Mouse (Mus musculus) neural tube, embryonic 14.5 days (tissue): ENCODE results near the gene Rras. TPM values are rescaled to one million over a fixed set of nuclear protein-coding genes. Genes with fewer than 3 reads are reported as not detected.

Experiments used
- ATAC-seq: fragments of 200-750 bp; cut with Nextera tagmentation; 2 replicates; pipeline ENCODE4 v1.8.0; 2017; ENCODE audit warnings: low read depth, mild to moderate bottlenecking, moderate TSS enrichment, moderate library complexity
- H3K27ac ChIP-seq: fragments of 300-500 bp; sonication (generic); 2 replicates; pipeline ENCODE4 v1.5.1; 2014; ENCODE audit warnings: low read depth, mild to moderate bottlenecking, control low read depth, low read length, moderate library complexity, mixed read lengths
- H3K27me3 ChIP-seq: fragments of 300-500 bp; sonication (generic); 2 replicates; pipeline ENCODE4 v1.6.1; 2014; ENCODE audit warnings: low read length; ENCODE audit not compliant: control insufficient read depth, insufficient read depth
- H3K36me3 ChIP-seq: fragments of 300-500 bp; sonication (generic); 2 replicates; pipeline ENCODE4 v1.6.1; 2014; ENCODE audit warnings: low read length, mixed read lengths; ENCODE audit not compliant: control insufficient read depth, insufficient read depth
- H3K4me1 ChIP-seq: fragments of 300-500 bp; sonication (generic); 2 replicates; pipeline ENCODE4 v1.6.1; 2014; ENCODE audit warnings: low read length; ENCODE audit not compliant: control insufficient read depth, insufficient read depth
- H3K4me2 ChIP-seq: fragments of 300-500 bp; sonication (generic); 2 replicates; pipeline ENCODE4 v1.6.1; 2014; ENCODE audit warnings: mild to moderate bottlenecking, low read depth, low read length, control low read depth
- H3K4me3 ChIP-seq: fragments of 300-500 bp; sonication (generic); 2 replicates; pipeline ENCODE4 v1.5.1; 2014; ENCODE audit warnings: low read depth, low read length, control low read depth, mixed read lengths
- H3K9ac ChIP-seq: fragments of 300-500 bp; sonication (generic); replicated peaks from 2 replicates; pipeline ENCODE4 v1.6.1; 2014; ENCODE audit warnings: low read depth, mild to moderate bottlenecking, control low read depth, low read length, mixed read lengths
- H3K9me3 ChIP-seq: fragments of 300-500 bp; sonication (generic); 2 replicates; pipeline ENCODE4 v1.6.1; 2016; ENCODE audit warnings: low read length; ENCODE audit not compliant: control insufficient read depth
- WGBS: fragments of 180-500 bp; shearing (Covaris S2); extraction: QIAGEN DNeasy Blood & Tissue Kit; methylation state at CpG from one replicate; pipeline ENCODE4 v1.1.7; 2014; 5-methylcytosine and 5-hydroxymethylcytosine counted together
- polyA plus RNA-seq: library from polyadenylated mRNA; unstranded; fragments of >200 nt; fragmentation: Nextera tagmentation; extraction: Ambion mirVana; gene quantifications from 2 replicates; pipeline ENCODE4 v1.2.1, GENCODE M21; 2014

Gene Rras
- polyA plus RNA-seq, 1 experiment from 2014 or later, result 9.0 TPM

DNA sequence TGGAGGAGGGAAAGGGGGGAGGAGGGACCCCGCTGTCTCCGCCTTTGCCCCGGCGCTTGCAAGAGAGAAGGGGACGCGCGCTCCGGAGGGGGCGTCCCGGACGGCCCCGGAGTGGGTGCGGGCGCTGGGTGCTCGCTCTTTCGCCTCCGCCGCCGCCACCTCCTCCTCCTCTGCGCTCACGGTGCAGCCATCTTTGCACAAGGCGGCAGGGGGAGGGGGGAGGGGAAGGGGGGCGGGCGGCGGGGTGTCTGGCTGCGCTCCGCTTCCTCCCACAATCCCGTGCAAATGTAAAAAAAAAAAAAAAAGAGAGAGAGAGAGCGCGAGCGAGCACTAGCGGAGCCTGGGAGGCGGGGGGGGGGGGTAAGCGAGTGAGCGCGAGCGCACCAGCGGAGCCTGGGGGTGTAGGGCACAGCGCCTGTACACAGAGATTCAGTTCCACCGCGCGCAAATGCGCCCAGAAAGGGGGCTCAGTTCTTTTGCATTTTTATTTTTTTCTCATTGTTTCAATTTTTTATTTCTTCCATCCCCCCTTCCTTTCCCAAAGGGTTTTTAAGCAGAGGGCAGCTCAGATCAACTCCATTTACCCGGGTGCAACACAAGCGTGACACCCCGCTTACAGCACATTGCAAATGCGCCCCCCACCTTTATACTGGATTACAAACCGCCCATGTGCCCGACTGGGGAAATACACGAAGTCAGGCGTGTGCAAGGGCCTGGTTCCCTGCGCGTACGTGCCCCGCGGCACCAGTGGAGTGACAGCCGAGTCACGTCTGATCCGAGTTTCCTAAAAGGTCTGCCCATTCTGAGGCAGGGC lies 35.6 kb downstream of the Rras start:
- Histone ChIP-seq H3K27me3 (no peaks in the 10 kb centered on the region), H3K4me1 (peaks cover 13% of the 10 kb centered on the region), H3K4me2 (peak overlapping the region; percentile 97), H3K9ac (peak overlapping the region; percentile 95), H3K9me3 (no peaks in the 10 kb centered on the region), H3K27ac (peak overlapping the region; percentile 98), H3K4me3 (peak overlapping the region; percentile 88), H3K36me3 (peaks cover 20% of the 10 kb centered on the region)
- under 1% methylated on average over 22 of the region's 59 CpGs for WGBS
- peak; percentile 47 for ATAC-seq

DNA sequence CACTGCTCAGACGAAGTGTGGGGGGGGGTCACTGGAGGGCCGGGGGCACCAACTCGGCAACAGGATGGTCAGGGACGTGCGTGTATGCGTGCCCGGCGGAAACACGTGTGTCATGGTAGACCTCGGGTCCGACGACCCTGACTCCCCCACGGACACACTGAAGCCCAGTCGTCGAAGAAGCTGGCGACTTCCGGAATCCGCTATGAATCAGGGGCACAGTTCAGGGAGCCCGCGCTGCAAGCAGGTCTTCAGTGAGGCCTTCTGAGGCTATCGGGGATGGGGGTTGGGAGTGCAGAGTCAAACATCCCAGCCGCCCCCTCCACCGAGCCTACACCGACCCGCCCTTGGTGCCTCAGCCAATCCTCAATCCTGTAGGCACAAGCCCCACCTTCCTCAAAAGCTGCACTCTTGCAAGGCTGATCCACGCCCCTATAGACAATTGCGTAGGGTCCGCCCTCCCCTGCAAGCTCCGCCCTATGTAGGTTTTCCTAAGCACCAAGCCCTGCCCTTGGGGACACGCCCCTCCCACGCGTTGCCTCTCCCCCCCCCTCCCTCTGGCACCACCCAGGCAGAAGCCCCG lies 36.3 kb downstream of the Rras start:
- H3K27me3 ChIP-seq, result no peaks in the 10 kb centered on the region
- no peaks in the 10 kb centered on the region for H3K9me3 ChIP-seq
- H3K4me1 ChIP-seq, result peaks cover 13% of the 10 kb centered on the region
- peak overlapping the region; percentile 88 for H3K4me3 ChIP-seq
- H3K27ac ChIP-seq, result peak overlapping the region; percentile 98
- peak overlapping the region; percentile 97 for H3K4me2 ChIP-seq
- ATAC-seq, result peak; percentile 91
- WGBS, result under 1% methylated on average over 33 of the region's 33 CpGs
- peaks cover 13% of the 10 kb centered on the region for H3K36me3 ChIP-seq
- peak overlapping the region; percentile 95 for H3K9ac ChIP-seq

DNA sequence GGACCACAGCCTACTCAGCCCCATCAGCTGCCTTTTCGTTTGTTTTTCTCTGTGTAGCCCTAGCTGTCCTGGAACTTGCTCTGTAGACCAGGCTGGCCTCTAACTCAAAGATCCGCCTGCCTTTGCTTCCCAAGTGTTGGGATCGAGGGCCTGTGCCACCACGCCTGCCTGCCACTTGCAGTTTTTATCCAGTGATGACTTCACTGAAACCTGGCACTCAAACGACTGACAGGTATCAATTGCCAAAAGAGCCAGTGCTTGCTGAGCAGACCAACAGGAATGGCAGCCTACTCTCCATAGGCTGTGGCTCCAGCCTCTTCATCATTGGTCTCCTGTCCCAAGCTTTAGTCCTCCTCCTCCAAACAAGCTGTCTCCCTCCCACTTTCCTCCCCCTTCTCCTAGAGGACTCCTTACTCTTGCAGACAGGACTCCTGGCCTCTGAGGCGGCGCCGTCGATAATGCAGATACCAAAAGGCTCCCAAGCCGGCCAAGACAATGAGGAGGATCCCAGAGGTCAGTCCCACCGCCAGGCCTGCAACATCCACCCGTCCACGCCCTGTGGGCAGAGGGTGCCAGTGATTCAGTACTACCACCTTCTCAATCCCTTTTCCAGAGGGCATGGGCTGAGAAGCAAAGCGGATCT lies 38.7 kb downstream of the Rras start:
- no peak overlapping the region for H3K9ac ChIP-seq
- H3K4me1 ChIP-seq, result peaks cover 14% of the 10 kb centered on the region
- H3K27me3 ChIP-seq, result no peaks in the 10 kb centered on the region
- H3K27ac ChIP-seq, result no peak overlapping the region
- ATAC-seq, result no peak
- 68% methylated on average over 14 of the region's 14 CpGs for WGBS
- no peak overlapping the region for H3K4me3 ChIP-seq
- H3K4me2 ChIP-seq, result no peak overlapping the region
- H3K9me3 ChIP-seq, result no peaks in the 10 kb centered on the region
- no peaks in the 10 kb centered on the region for H3K36me3 ChIP-seq

GRCm38 (mm10) chr7:45056972-45057348 lies 39.2 kb downstream of the Rras start:
- no peak overlapping the region for H3K9ac ChIP-seq

DNA sequence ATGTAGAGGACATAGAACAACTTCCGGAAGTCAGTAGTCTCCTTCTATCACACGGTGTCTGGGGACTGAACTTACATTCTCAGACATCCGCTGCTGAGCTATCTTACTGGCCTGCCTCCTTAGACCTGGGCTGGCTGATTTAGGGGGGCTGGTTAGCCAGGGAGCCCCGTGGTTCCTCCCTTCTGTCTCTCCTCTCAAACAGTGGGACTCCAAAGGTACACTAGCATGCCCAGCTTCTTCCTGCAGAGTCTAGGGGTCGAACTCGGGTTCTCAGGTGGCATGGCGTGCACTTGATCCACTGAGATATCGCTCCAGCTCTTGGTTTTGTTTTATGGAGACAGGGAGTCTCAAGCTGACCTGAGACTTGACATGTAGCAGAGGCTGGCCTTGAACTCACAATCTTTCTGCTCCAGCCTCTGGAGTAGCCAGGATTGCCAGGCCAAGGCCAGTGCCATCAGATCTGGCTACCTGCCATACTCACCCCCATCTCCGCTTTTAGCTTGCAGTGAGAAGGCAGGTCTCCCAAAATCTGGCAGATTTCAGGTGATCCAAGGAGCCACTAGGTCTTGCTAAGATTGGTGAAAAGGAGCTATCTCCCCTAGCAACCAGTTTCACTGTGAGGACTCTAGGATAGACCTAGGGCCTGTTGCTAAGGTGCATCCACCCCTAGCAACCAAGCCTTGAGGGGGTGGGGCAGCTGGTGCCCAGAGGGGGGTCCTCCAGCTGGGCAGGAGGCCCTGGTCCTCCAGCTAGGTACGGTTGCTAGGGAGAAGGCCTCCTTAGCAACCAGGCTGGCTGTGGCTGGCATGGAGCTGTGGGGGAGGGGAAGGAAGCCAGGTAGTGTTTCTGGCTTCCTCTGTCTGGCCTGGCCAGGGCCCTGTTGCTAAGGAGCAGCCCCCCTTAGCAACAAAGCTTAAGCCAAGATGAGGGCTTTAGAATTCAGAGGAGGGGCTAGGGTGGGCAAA lies 41.1 kb downstream of the Rras start:
- H3K4me3 ChIP-seq, result no peak overlapping the region
- H3K9me3 ChIP-seq, result no peaks in the 10 kb centered on the region
- WGBS, result 79% methylated on average over 10 of the region's 10 CpGs
- no peak overlapping the region for H3K9ac ChIP-seq
- peak overlapping the region; percentile 49; the same call in 1 of the 2 replicates for H3K27ac ChIP-seq
- H3K36me3 ChIP-seq, result no peaks in the 10 kb centered on the region
- no peak for ATAC-seq
- no peak overlapping the region for H3K4me2 ChIP-seq
- no peaks in the 10 kb centered on the region for H3K27me3 ChIP-seq
- peaks cover 17% of the 10 kb centered on the region for H3K4me1 ChIP-seq

More at GRCm38 (mm10) chr7:45056972-45057348, 39.2 kb downstream of the Rras start:
- H3K9me3 ChIP-seq, result no peaks in the 10 kb centered on the region
- no peak overlapping the region for H3K4me2 ChIP-seq
- H3K4me1 ChIP-seq, result peaks cover 13% of the 10 kb centered on the region
- ATAC-seq, result no peak
- no peaks in the 10 kb centered on the region for H3K27me3 ChIP-seq
- no peak overlapping the region for H3K4me3 ChIP-seq
- H3K27ac ChIP-seq, result no peak overlapping the region
- no peaks in the 10 kb centered on the region for H3K36me3 ChIP-seq

DNA sequence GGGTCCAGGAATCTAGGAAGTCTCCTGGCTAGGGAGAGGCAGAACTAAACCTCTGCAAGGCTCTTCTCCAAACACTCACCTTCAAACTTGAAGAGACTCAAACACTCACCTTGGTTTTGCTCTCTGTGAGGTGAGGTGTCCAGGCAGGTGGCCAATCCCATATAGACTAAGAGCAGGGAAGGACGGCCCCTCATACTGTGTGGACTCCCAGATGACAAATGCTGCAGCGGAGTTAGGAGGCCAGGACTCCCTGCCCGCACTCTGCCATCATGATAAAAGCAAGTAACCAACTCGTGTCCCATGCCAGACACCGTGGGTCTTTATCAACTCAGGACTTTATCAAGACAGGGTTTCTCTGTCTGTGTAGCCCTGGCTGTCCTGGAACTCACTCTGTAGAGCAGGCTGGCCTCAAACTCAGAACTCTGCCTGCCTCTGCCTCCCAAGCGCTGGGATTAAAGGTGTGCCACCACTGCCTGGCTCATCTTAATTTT lies 42.9 kb downstream of the Rras start:
- no peak for ATAC-seq
- Histone ChIP-seq H3K4me1 (peaks cover 17% of the 10 kb centered on the region), H3K4me2 (no peak overlapping the region), H3K27me3 (no peaks in the 10 kb centered on the region), H3K36me3 (no peaks in the 10 kb centered on the region), H3K4me3 (no peak overlapping the region), H3K9ac (no peak overlapping the region), H3K27ac (no peak overlapping the region), H3K9me3 (no peaks in the 10 kb centered on the region)
- WGBS, result 88% methylated on average over 6 of the region's 6 CpGs

DNA sequence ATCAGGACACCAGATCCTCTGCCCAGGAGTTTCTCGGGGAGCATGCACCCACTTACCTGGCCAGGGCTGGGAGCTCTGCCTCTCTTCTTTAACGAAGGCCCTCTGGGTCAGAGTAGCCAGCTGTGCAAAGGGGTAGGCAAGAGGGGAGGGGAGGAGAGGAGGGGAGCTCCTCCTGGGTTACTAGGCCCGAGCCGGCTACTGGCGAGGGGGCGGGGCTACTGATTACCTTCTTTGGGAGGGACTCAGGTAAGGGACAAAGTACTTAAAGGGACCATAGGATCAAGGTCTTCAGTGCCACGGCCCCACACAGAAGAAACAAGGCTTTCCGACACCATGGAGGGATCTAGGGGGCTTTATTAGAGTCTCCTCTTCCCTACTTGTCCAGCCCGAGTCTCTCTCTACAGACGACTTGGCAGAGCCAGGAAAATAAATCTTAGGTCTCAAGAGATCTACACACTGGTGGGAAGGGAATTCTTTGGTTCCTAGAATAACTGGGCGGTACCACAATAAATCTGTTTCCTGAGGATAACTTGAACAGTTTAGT lies 43.8 kb downstream of the Rras start:
- no peaks in the 10 kb centered on the region for H3K27me3 ChIP-seq
- H3K4me3 ChIP-seq, result peak overlapping the region; percentile 65
- no peaks in the 10 kb centered on the region for H3K9me3 ChIP-seq
- no peaks in the 10 kb centered on the region for H3K36me3 ChIP-seq
- H3K4me2 ChIP-seq, result peak overlapping the region; percentile 40
- H3K9ac ChIP-seq, result no peak overlapping the region
- no peak for ATAC-seq
- peaks cover 17% of the 10 kb centered on the region for H3K4me1 ChIP-seq
- H3K27ac ChIP-seq, result peak overlapping the region; percentile 84; the same call in 1 of the 2 replicates
- WGBS, result 18% methylated on average over 11 of the region's 11 CpGs

GRCm38 (mm10) chr7:45062239-45062835 lies 44.6 kb downstream of the Rras start, which contains the start of the genes Nosip and Prrg2:
Nosip (plus strand) TSS chr7:45062429.
Prrg2 (minus strand) TSS chr7:45062677.
- Histone ChIP-seq H3K4me2 (peak within 1 kb of the TSS; percentile 52), H3K4me1 (peaks cover 17% of the 10 kb centered on the region), H3K27me3 (no peaks in the 10 kb centered on the region), H3K27ac (peak within 1 kb of the TSS; percentile 84), H3K9me3 (no peaks in the 10 kb centered on the region), H3K36me3 (no peaks in the 10 kb centered on the region), H3K9ac (peak within 1 kb of the TSS; percentile 62), H3K4me3 (peak within 1 kb of the TSS; percentile 65)
- under 1% methylated on average over 31 of the region's 31 CpGs for WGBS
- peak; percentile 89 for ATAC-seq
